Mouse (Mus musculus) right cerebral cortex, adult 18-20 months (tissue): ENCODE data around the gene Zxdb.
"Not testable (repeated sequence)": the region's sequence is repeated elsewhere in the genome, so short reads cannot be mapped to it uniquely, and the experiment has no call there.

Experiments used
- DNase-seq: peaks from one replicate; pipeline ENCODE4 v3.0.0; 2022; ENCODE audit warnings: mixed read lengths

Zxdb gene

GRCm38 (mm10) chrX:94724192-94724971 is at the start of gene Zxdb:
Gene Zxdb, plus strand, starts transcription at chrX:94724569.
- DNase-seq = not testable (repeated sequence)

- DNase-seq = peak; percentile 32
Measured at GRCm38 (mm10) chrX:94674977-94675376, 49.4 kb upstream of the Zxdb start.

- not testable (repeated sequence) for DNase-seq
Measured at GRCm38 (mm10) chrX:94681581-94681980, 42.8 kb upstream of the Zxdb start.

GRCm38 (mm10) chrX:94689593-94689992 is 34.8 kb upstream of the Zxdb start:
- not testable (repeated sequence) for DNase-seq

GRCm38 (mm10) chrX:94706676-94707075 is 17.7 kb upstream of the Zxdb start:
- not testable (repeated sequence) for DNase-seq

- DNase-seq = not testable (repeated sequence)
Measured at GRCm38 (mm10) chrX:94709752-94710151, 14.6 kb upstream of the Zxdb start.

GRCm38 (mm10) chrX:94724972-94725569 is 702 bp downstream of the Zxdb start:
- DNase-seq = peak; percentile 1

GRCm38 (mm10) chrX:94725627-94726083 is 1.3 kb downstream of the Zxdb start:
- not testable (repeated sequence) for DNase-seq

GRCm38 (mm10) chrX:94731596-94731995 is 7.2 kb downstream of the Zxdb start:
- no peak for DNase-seq

GRCm38 (mm10) chrX:94753733-94754132 is 29.4 kb downstream of the Zxdb start:
- DNase-seq = peak; percentile 3

GRCm38 (mm10) chrX:94759959-94760358 is 35.6 kb downstream of the Zxdb start:
- DNase-seq = no peak

- no peak for DNase-seq
Measured at GRCm38 (mm10) chrX:94773876-94774275, 49.5 kb downstream of the Zxdb start.
